Mouse (Mus musculus): ENCODE results near the gene 4930452B06Rik. TPM values are rescaled to one million over a fixed set of nuclear protein-coding genes. Genes with fewer than 3 reads are reported as not detected.
A peak's percentile ranks its signal among the peaks of the same experiment; 100 is the strongest.
"Not testable (repeated sequence)": the region's sequence is repeated elsewhere in the genome, so short reads cannot be mapped to it uniquely, and the experiment has no call there.

Gene 4930452B06Rik
- total RNA-seq (2021): 10 to 100 TPM; 10.8 to 11.1 TPM

GRCm38 (mm10) chr14:8665636-8666411, at the start of gene 4930452B06Rik:
Gene 4930452B06Rik (minus strand): TSS chr14:8666240.
- peak; percentile 87 for DNase-seq
- intact Hi-C loops (cut with DNase I): no loop called here

DNA sequence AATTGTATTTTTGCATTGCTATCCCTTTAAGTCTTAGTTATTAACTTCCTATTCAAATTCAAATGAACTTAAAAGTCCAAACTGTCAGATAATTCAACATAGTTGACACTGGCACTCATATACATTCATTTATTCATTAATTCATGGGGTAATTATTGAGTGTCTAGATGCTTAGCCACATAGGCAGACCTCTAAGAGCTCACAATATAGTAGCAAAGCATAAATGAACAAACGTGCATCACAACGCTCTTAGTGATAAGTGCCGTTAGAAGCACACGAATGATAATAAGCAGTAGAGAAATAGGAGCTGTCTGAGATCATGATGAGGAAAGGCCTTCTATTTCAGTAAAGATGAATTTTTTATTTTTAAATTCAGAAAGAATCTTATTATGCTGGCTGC, 46.6 kb upstream of the 4930452B06Rik start:
- DNase-seq: no peak
- intact Hi-C loops (cut with DNase I): no loop called here

- intact Hi-C loops (cut with DNase I): no loop called here
- DNase-seq: no peak
These were observed 23.4 kb upstream of the 4930452B06Rik start for GRCm38 (mm10) chr14:8689451-8689850.

DNA sequence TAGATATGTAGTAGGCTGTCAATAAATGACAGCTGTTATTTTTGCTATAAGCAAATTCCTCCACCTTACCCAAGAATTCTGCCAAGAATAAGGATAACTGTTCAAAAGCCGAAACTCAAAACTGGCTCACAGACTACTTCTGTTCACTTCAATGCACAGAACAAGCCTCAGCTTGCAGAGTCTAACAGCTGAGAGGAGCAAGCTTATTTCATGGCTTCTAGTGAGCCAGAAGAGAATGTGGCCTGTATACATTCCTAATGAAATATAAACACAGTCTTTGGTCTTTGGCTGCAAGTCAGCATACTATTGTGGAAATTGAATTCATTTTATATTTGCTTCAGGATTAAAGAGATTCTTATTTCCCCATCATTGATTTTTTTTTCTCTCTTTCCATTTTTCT, 22.4 kb upstream of the 4930452B06Rik start:
- no peak for DNase-seq
- intact Hi-C loops (cut with DNase I): no loop called here

- DNase-seq: no peak
- intact Hi-C loops (cut with DNase I): no loop called here
These were observed 20.1 kb upstream of the 4930452B06Rik start for GRCm38 (mm10) chr14:8686185-8686584.

GRCm38 (mm10) chr14:8679896-8680295, 13.9 kb upstream of the 4930452B06Rik start:
- DNase-seq: no peak
- intact Hi-C loops (cut with DNase I): no loop called here

DNA sequence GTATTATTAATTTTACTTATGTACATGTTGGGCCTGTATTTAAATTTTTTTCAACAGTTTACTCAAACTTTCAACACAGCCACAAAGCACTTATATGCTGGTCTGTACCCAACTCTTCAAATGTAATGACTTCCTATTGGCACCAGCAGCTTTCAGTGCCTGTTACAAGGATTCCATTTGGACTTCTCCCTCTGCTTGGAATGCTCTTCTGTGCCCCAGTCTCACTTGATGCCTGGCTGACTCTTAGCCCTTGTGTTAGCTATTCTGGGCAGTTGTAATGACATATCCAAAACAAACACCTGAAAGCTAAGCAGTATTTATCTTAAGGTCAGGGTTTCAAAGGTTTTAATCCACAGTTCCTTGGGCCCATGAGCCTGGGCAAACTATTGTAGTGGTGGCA, 5.7 kb downstream of the 4930452B06Rik start:
- no peak for DNase-seq
- intact Hi-C loops (cut with DNase I): no loop called here

DNA sequence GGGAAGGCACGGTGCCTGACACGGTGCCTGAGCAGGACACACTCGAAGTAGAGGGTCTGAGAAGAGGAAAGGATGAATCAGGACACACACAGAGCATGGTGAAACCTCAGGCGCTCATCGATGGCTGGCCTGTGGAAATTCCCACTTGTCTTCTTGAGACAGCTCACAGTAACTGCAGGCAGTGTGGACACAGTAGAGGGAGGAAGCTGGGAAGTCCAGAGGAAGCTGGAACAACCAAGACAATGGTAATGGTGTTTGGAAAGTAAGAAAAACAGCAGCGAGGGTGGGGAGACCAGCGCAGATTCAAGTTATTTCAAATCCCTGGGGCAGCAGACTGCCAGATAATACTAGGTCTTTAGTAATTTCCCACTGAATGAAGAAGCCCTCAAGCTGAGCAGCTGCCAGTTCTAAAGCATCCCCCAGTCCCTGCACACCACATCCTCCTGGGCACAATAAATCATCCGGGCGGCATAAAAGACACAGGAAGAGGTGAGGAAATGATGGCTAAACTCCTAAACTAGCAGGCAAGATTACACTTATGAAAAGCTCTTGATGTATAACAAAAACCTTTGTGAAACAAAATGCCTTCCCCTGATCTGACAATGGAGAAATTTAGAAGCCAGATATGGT, 24.3 kb downstream of the 4930452B06Rik start:
- no peak for DNase-seq
- intact Hi-C loops (cut with DNase I): no loop called here

DNA sequence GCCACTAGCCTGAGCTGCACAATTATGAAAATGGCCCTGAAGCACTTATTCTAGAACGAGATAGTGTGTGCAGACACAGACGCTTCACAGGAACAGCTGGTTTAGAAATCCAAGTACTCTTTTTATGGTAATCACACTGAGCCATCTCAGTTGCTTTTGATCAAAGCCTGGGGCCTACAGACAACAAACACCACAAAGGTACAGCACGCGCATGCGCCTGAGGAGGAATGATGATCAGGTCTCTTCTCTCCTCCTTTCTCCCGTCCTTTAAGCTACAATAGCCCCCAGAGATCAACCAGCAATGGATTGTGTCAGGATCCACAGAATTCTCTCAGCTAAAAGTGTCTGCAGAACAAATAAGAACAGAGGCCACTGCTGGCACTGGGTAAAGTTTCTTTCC, 33.8 kb downstream of the 4930452B06Rik start:
- intact Hi-C loops (cut with DNase I): no loop called here
- no peak for DNase-seq

DNA sequence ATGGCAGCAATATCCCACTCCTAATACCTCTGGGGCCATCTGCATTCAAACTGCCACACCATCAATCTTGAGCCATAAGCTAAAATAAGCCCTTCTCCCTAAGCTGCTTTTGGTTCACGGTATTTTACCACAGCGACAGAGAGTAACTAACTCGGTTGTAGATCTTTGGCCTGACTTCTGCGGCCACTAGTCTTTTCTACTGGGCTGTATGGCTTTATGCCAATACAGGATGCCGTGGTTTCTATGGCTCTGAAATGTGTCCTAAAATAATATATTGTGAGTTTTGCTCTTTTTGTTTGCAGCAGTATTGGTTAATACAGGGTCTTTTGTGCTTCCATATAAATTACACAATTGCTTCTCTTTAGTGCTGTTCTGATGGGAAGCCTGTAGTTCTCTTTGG, 37.6 kb downstream of the 4930452B06Rik start:
- no peak for DNase-seq
- intact Hi-C loops (cut with DNase I): no loop called here

- DNase-seq: no peak
- intact Hi-C loops (cut with DNase I): no loop called here
These were observed 38.6 kb downstream of the 4930452B06Rik start for GRCm38 (mm10) chr14:8627481-8627880.

DNA sequence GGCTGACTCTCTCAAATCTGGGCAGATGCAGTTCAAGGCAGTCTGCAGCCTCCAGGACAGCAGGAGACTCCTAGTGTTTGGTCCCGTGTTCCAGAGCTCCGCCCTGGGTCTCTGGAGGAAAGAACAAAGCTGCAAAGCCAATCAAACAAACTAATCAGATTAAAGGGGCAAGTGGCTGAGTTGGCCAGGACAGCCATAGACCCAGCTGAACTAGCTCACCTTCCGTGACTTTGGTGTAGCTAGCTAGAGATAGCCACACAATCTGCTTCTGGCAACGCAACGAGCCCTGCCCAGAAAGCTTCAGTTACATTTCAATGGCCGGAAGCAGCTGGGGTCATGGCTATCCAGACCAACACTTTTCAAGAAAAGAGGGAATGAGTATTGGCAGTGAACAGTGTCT, 44.9 kb downstream of the 4930452B06Rik start:
- intact Hi-C loops (cut with DNase I): no loop called here
- DNase-seq: no peak

- intact Hi-C loops (cut with DNase I): no loop called here
- no peak for DNase-seq
These were observed 45.5 kb downstream of the 4930452B06Rik start for GRCm38 (mm10) chr14:8620580-8620979.

DNA sequence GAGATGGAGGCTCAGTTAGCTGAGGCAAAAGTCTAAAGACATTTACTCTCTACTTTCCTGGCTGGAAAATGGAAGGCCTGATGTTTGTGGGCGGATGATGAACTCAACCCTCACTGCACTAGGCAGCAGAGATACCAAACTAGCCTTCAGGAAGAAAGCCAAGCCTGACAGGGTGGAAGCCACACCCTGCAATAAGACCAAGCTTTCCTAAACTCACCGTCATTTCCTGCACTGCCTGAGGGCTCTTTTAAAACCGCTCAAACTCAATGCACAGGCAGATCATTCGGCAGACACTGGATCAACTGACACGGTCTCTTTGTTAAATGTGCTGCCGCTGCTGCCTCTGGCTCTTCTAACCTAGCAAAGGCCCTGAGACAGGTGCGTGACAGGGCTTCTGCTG, 50.4 kb downstream of the 4930452B06Rik start:
- DNase-seq: no peak
- intact Hi-C loops (cut with DNase I): no loop called here

DNA sequence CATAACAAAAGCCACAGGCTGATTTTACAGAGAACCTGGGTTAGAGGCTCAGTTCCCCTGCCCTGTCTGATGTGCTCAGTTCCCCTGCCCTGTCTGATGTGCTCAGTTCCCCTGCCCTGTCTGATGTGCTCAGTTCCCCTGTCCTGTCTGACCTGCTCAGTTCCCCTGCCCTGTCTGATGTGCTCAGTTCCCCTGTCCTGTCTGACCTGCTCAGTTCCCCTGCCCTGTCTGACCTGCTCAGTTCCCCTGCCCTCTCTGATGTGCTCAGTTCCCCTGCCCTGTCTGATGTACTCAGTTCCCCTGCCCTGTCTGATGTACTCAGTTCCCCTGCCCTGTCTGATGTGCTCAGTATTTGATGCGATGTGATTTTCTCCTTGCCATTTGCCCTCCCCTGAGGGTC, 51.6 kb downstream of the 4930452B06Rik start:
- intact Hi-C loops (cut with DNase I); DNase-seq: not testable (repeated sequence)

- DNase-seq: no peak
- intact Hi-C loops (cut with DNase I): no loop called here
These were observed 54.0 kb downstream of the 4930452B06Rik start for GRCm38 (mm10) chr14:8612080-8612479.

DNA sequence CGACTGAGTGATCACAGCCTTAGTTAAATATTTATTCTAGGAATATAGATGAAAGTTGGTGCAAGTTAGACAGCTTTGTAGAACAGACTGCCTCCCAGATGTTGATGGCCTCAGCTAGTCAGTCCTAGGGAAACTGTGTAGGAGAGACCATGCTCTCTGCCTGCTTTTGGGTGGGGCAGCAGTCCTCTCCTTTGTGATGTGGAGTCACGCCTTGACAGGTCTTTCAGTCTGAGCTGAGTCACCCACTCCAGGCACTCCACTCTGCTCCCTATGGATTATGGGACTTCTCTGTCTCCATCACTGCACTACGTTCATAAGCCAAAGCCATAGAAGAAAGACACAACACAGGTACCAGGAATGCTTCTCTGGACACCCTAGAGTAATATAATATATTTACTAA, 55.9 kb downstream of the 4930452B06Rik start:
- intact Hi-C loops (cut with DNase I): no loop called here
- DNase-seq: no peak

GRCm38 (mm10) chr14:8608559-8609171, 57.4 kb downstream of the 4930452B06Rik start:
- intact Hi-C loops (cut with DNase I): no loop called here
- peak; percentile 73 for DNase-seq

DNA sequence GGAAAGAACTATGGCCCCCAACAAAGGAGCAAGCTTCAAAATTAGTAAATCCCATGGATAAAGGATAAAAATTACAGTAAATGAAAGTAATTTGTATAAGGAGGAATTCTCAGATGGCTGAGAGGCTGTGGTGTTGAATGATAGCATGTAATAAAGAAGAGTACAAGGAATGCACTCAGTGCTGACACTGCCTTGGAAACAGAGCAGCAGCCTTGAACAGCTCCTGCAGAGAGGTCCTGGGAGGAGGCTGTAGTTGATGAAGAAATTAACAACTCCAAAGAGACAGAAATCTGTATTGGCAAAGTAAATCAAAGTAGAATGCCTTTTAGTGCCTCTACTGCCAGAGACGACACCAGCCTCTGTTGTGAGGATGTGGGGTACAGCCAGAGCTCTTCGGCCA, 61.1 kb downstream of the 4930452B06Rik start:
- intact Hi-C loops (cut with DNase I): no loop called here
- no peak for DNase-seq

GRCm38 (mm10) chr14:8585031-8585430, 81.0 kb downstream of the 4930452B06Rik start:
- no peak for DNase-seq
- intact Hi-C loops (cut with DNase I): no loop called here

GRCm38 (mm10) chr14:8551006-8551405, 115.0 kb downstream of the 4930452B06Rik start:
- DNase-seq; intact Hi-C loops (cut with DNase I): not testable (repeated sequence)

GRCm38 (mm10) chr14:8549108-8549507, 116.9 kb downstream of the 4930452B06Rik start:
- DNase-seq: no peak
- intact Hi-C loops (cut with DNase I): no loop called here

Data from left cerebral cortex, postnatal 4 days (tissue).